Mouse (Mus musculus): ENCODE results near the gene Mylpf.

DNA sequence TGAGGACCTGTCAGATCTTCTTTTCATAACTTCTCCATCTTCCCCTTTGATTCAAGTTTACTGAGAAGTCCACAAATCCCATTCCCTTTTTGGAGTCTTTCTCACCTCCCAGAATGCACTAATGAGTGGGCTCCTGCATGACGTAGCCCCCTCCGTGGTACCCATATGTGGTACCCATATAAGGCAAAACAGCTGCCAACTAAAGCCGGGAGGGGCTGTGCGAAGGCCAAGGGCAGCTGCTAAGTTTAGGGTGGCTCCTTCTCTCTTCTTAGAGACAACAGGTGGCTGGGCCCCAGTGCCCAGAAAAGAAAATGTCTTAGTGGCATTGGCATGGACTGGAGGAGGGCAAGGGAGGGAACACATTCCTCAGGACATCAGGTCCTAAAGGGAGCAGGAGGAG, 1.6 kb downstream of the Mylpf start:
- TF ChIP-seq TAL1 (conservative IDR thresholded peaks at IDR 0.05; ENCODE audit: low read depth, low read length) = no peak
- TF ChIP-seq CTCF (IDR thresholded peaks at IDR 0.05; ENCODE audit: low read depth, low read length) = no peak
- TF ChIP-seq GATA1 (IDR thresholded peaks at IDR 0.05; ENCODE audit: borderline replicate concordance, low read length) = no peak

Measured in G1E (cell line).